Mouse (Mus musculus): ENCODE results near the gene Nutm1.

- TF ChIP-seq CTCF (IDR thresholded peaks at IDR 0.05; ENCODE audit: low read depth, low read length) = no peak
- TF ChIP-seq EP300 (IDR thresholded peaks at IDR 0.05; ENCODE audit: insufficient read depth, low read depth, low read length) = no peak
These were observed 10.9 kb upstream of the Nutm1 start for GRCm38 (mm10) chr2:112270011-112270410.
